Mouse (Mus musculus) CH12.LX (cell line): Measurements from ENCODE around the gene Vmn1r223.

Experiments
- CTCF ChIP-seq, 2 experiments: IDR thresholded peaks in 1 of 2; conservative IDR thresholded peaks in 1 of 2; 2 replicates each; pipeline ENCODE4 v1.5.1; 2011 to 2012; ENCODE audit warnings: low read depth in 2 of 2, low read length in 2 of 2, improper control_type of control experiment in 1 of 2, inconsistent platforms in 1 of 2, mild to moderate bottlenecking in 1 of 2, moderate library complexity in 1 of 2
- GABPA ChIP-seq: IDR thresholded peaks from 2 replicates; pipeline ENCODE4 v1.6.1; 2012; ENCODE audit warnings: low read depth, low read length, improper control_type of control experiment, inconsistent platforms; ENCODE audit not compliant: insufficient replicate concordance
- MEF2A ChIP-seq: IDR thresholded peaks from 2 replicates; pipeline ENCODE4 v1.6.1; 2014; ENCODE audit warnings: low read depth, mild to moderate bottlenecking, inconsistent platforms, low read length, improper control_type of control experiment, borderline replicate concordance
- POLR2A ChIP-seq: IDR thresholded peaks from 2 replicates; pipeline ENCODE4 v1.6.1; 2011; ENCODE audit warnings: low read depth, mild to moderate bottlenecking, improper control_type of control experiment, low read length
- USF2 ChIP-seq: conservative IDR thresholded peaks from 2 replicates; pipeline ENCODE4 v1.6.1; 2011; ENCODE audit warnings: low read depth, low read length, improper control_type of control experiment

GRCm38 (mm10) chr13:23258546-23259048 is 11.7 kb downstream of the Vmn1r223 start:
- TF ChIP-seq USF2: no peak
- TF ChIP-seq CTCF (conservative IDR thresholded peaks at IDR 0.05 in 1 of 2, IDR thresholded peaks at IDR 0.05 in 1 of 2; ENCODE audit: low read depth in 2 of 2, low read length in 2 of 2): no peak
- TF ChIP-seq GABPA: no peak
- TF ChIP-seq POLR2A: no peak
- TF ChIP-seq MEF2A: no peak
